Mouse (Mus musculus) stomach, embryonic 14.5 days (tissue): ENCODE results near the gene Mrps21. TPM values are rescaled to one million over a fixed set of nuclear protein-coding genes. Genes with fewer than 3 reads are reported as not detected.

Experiments used
- ATAC-seq: fragments of 200-750 bp; cut with Nextera tagmentation; 2 replicates; pipeline ENCODE4 v1.8.0; 2017; ENCODE audit warnings: low read depth, moderate TSS enrichment; ENCODE audit not compliant: insufficient number of reproducible peaks, insufficient read depth, low FRiP score
- H3K27ac ChIP-seq: fragments of 300-500 bp; sonication (generic); 2 replicates; pipeline ENCODE4 v1.5.1; 2014; ENCODE audit warnings: mild to moderate bottlenecking, low read length, moderate library complexity, mixed read lengths
- H3K27me3 ChIP-seq: fragments of 300-500 bp; sonication (generic); 2 replicates; pipeline ENCODE4 v1.6.1; 2014; ENCODE audit warnings: low read length, control low read depth, mixed read lengths; ENCODE audit not compliant: control insufficient read depth, insufficient read depth
- H3K36me3 ChIP-seq: fragments of 300-500 bp; sonication (generic); 2 replicates; pipeline ENCODE4 v1.6.1; 2014; ENCODE audit warnings: mild to moderate bottlenecking, control low read depth, low read length, moderate library complexity, mixed read lengths; ENCODE audit not compliant: control insufficient read depth, insufficient read depth
- H3K4me1 ChIP-seq: fragments of 300-500 bp; sonication (generic); 2 replicates; pipeline ENCODE4 v1.6.1; 2014; ENCODE audit warnings: low read length, control low read depth, mixed read lengths; ENCODE audit not compliant: control insufficient read depth, insufficient read depth
- H3K4me2 ChIP-seq: fragments of 300-500 bp; sonication (generic); replicated peaks from 2 replicates; pipeline ENCODE4 v1.6.1; 2014; ENCODE audit warnings: low read depth, low read length, control low read depth
- H3K4me3 ChIP-seq: fragments of 300-500 bp; sonication (generic); 2 replicates; pipeline ENCODE4 v1.5.1; 2014; ENCODE audit warnings: low read depth, low read length, control low read depth
- H3K9ac ChIP-seq: fragments of 300-500 bp; sonication (generic); replicated peaks from 2 replicates; pipeline ENCODE4 v1.6.1; 2014; ENCODE audit warnings: low read depth, mild to moderate bottlenecking, control low read depth, low read length, moderate library complexity, mixed read lengths
- H3K9me3 ChIP-seq: fragments of 300-500 bp; sonication (generic); 2 replicates; pipeline ENCODE4 v1.6.1; 2016; ENCODE audit warnings: low read depth, low read length, control low read depth; ENCODE audit not compliant: control insufficient read depth
- WGBS: fragments of 180-500 bp; shearing (Covaris S2); extraction: QIAGEN DNeasy Blood & Tissue Kit; methylation state at CpG from one replicate; pipeline ENCODE4 v1.1.7; 2014; 5-methylcytosine and 5-hydroxymethylcytosine counted together
- polyA plus RNA-seq: library from polyadenylated mRNA; unstranded; fragments of >200 nt; fragmentation: Nextera tagmentation; extraction: Ambion mirVana; gene quantifications from 2 replicates; pipeline ENCODE4 v1.2.1, GENCODE M21; 2014

The Mrps21 gene
- polyA plus RNA-seq, 1 experiment from 2014 or later: 352 TPM

- H3K4me3 ChIP-seq: no peak overlapping the region
- no peak overlapping the region for H3K27ac ChIP-seq
Measured at GRCm38 (mm10) chr3:95884400-95884799, 13.1 kb upstream of the Mrps21 start.

GRCm38 (mm10) chr3:95882816-95883425 is 11.6 kb upstream of the Mrps21 start:
- Histone ChIP-seq H3K4me1 (0 out of 2 replicates have a peak, but pooled peaks cover 3% of the 10 kb centered on the region), H3K36me3 (no peaks in the 10 kb centered on the region), H3K4me2 (peak overlapping the region; percentile 98), H3K9me3 (no peaks in the 10 kb centered on the region), H3K27me3 (no peaks in the 10 kb centered on the region), H3K4me3 (peak overlapping the region; percentile 43), H3K27ac (no peak overlapping the region), H3K9ac (no peak overlapping the region)
- ATAC-seq: no peak; the same call in 1 of the 2 replicates
- WGBS: 3% methylated on average over 24 of the region's 24 CpGs

More at GRCm38 (mm10) chr3:95884400-95884799, 13.1 kb upstream of the Mrps21 start:
- ATAC-seq: no peak
- Histone ChIP-seq H3K27me3 (no peaks in the 10 kb centered on the region), H3K9me3 (no peaks in the 10 kb centered on the region), H3K9ac (no peak overlapping the region), H3K4me1 (0 out of 2 replicates have a peak, but pooled peaks cover 3% of the 10 kb centered on the region), H3K4me2 (no peak overlapping the region), H3K36me3 (no peaks in the 10 kb centered on the region)
- 77% methylated on average over 5 of the region's 5 CpGs for WGBS

- Histone ChIP-seq H3K9me3 (no peaks in the 10 kb centered on the region), H3K27me3 (no peaks in the 10 kb centered on the region), H3K36me3 (no peaks in the 10 kb centered on the region), H3K4me3 (peak within 1 kb of the TSS; percentile 43), H3K4me1 (0 out of 2 replicates have a peak, but pooled peaks cover 3% of the 10 kb centered on the region), H3K9ac (no peak within 1 kb of the TSS), H3K4me2 (peak within 1 kb of the TSS; percentile 98), H3K27ac (no peak within 1 kb of the TSS)
- peak; percentile 98 for ATAC-seq
- under 1% methylated on average over 66 of the region's 66 CpGs for WGBS
Measured at GRCm38 (mm10) chr3:95881979-95882815, 10.9 kb upstream of the Mrps21 start, which contains the start of gene Ciart. Gene Ciart, minus strand, starts transcription at chr3:95882251.

- no peaks in the 10 kb centered on the region for H3K27me3 ChIP-seq
- no peak overlapping the region for H3K9ac ChIP-seq
- 0 out of 2 replicates have a peak, but pooled peaks cover 3% of the 10 kb centered on the region for H3K4me1 ChIP-seq
- no peaks in the 10 kb centered on the region for H3K36me3 ChIP-seq
- 82% methylated on average over 4 of the region's 4 CpGs for WGBS
- no peak overlapping the region for H3K4me2 ChIP-seq
- no peaks in the 10 kb centered on the region for H3K9me3 ChIP-seq
- no peak overlapping the region for H3K27ac ChIP-seq
- no peak for ATAC-seq
- H3K4me3 ChIP-seq: no peak overlapping the region
Measured at GRCm38 (mm10) chr3:95879063-95879462, 7.7 kb upstream of the Mrps21 start.

- no peak for ATAC-seq
- peak overlapping the region; percentile 74 for H3K4me3 ChIP-seq
- peaks cover 13% of the 10 kb centered on the region for H3K4me1 ChIP-seq
- peak overlapping the region; percentile 81 for H3K9ac ChIP-seq
- H3K4me2 ChIP-seq: peak overlapping the region; percentile 71
- H3K36me3 ChIP-seq: peaks cover 15% of the 10 kb centered on the region; the same call in 1 of the 2 replicates
- H3K9me3 ChIP-seq: no peaks in the 10 kb centered on the region
- 0 out of 2 replicates have a peak overlapping the region, but pooled peaks have one; percentile 27 for H3K27ac ChIP-seq
- no peaks in the 10 kb centered on the region for H3K27me3 ChIP-seq
- 72% methylated on average over 7 of the region's 7 CpGs for WGBS
Measured at GRCm38 (mm10) chr3:95872048-95872447, 729 bp upstream of the Mrps21 start.

GRCm38 (mm10) chr3:95870976-95871375 is 343 bp downstream of the Mrps21 start:
- Histone ChIP-seq H3K27ac (peak overlapping the region; percentile 74), H3K4me3 (peak overlapping the region; percentile 74), H3K9me3 (no peaks in the 10 kb centered on the region), H3K36me3 (peaks cover 16% of the 10 kb centered on the region; the same call in 1 of the 2 replicates), H3K27me3 (no peaks in the 10 kb centered on the region), H3K4me2 (peak overlapping the region; percentile 71), H3K4me1 (peaks cover 13% of the 10 kb centered on the region), H3K9ac (peak overlapping the region; percentile 81)
- no peak for ATAC-seq
- 6% methylated on average over 15 of the region's 15 CpGs for WGBS

- 92% methylated on average over 2 of the region's 2 CpGs for WGBS
- Histone ChIP-seq H3K9ac (no peak overlapping the region), H3K36me3 (peaks cover 33% of the 10 kb centered on the region), H3K4me3 (no peak overlapping the region), H3K4me1 (peaks cover 11% of the 10 kb centered on the region), H3K4me2 (no peak overlapping the region), H3K27ac (no peak overlapping the region), H3K27me3 (no peaks in the 10 kb centered on the region), H3K9me3 (no peaks in the 10 kb centered on the region)
- ATAC-seq: no peak
Measured at GRCm38 (mm10) chr3:95867408-95867807, 3.9 kb downstream of the Mrps21 start.

GRCm38 (mm10) chr3:95866071-95866470 is 5.2 kb downstream of the Mrps21 start:
- Histone ChIP-seq H3K36me3 (peaks cover 33% of the 10 kb centered on the region), H3K27ac (no peak overlapping the region), H3K4me1 (peaks cover 6% of the 10 kb centered on the region; the same call in 1 of the 2 replicates), H3K9ac (no peak overlapping the region), H3K4me2 (no peak overlapping the region), H3K4me3 (no peak overlapping the region), H3K9me3 (no peaks in the 10 kb centered on the region), H3K27me3 (no peaks in the 10 kb centered on the region)
- ATAC-seq: no peak
- 88% methylated on average over 5 of the region's 5 CpGs for WGBS
